In genomic region chr7:119793586-119794250, GRCm38 (mm10) we compare ENCODE assay signal across 8 mouse cellular contexts. TPM values are rescaled to one million over a fixed set of nuclear protein-coding genes. Genes with fewer than 3 reads are reported as not detected.
DNase-seq lines count a peak whose midpoint lies in the region; ATAC-seq and TF ChIP-seq lines count a peak whose summit lies in the region.

TSS of gene Rexo5 (plus strand) at chr7:119794006.
TSS of gene Eri2 (minus strand) at chr7:119794058.

- no peaks in the 10 kb centered on the region for H3K27me3 ChIP-seq in forebrain, embryonic 12.5 days
- no peaks in the 10 kb centered on the region for H3K27me3 ChIP-seq in heart, postnatal 0 days (ENCODE audit: control insufficient read depth, insufficient read depth, low read length)
- no peaks in the 10 kb centered on the region for H3K27me3 ChIP-seq in neural tube, embryonic 14.5 days (ENCODE audit: control insufficient read depth, insufficient read depth, low read length)
- H3K27me3 ChIP-seq in testis, adult 2 months (ENCODE audit: control insufficient read depth, insufficient read depth, low read length): no peaks in the 10 kb centered on the region

- peak; percentile 86 for DNase-seq in ES-CJ7 (ENCODE audit: low read depth, low spot score)
- peak; percentile 84 for DNase-seq in c-Kit-positive CD71-positive TER-119-positive erythroid progenitor cells, embryonic 14.5 days (ENCODE audit: low spot score)
- peak; percentile 89 for DNase-seq in heart, postnatal 0 days (ENCODE audit: low spot score)
- DNase-seq in kidney, postnatal 36 days: peak; percentile 87 to 93
- peak; percentile 87 to 90 for DNase-seq in lung, adult 18-20 months

- no peak for TF ChIP-seq EP300 in heart, postnatal 0 days (IDR thresholded peaks at IDR 0.05; ENCODE audit: low read depth)

- TF ChIP-seq CTCF in heart, postnatal 0 days (IDR thresholded peaks at IDR 0.05; ENCODE audit: low read depth): no peak
- TF ChIP-seq CTCF in testis, adult 2 months (IDR thresholded peaks at IDR 0.05; ENCODE audit: control insufficient read depth, insufficient read depth, insufficient replicate concordance, low read depth, low read length): no peak

- WGBS in forebrain, embryonic 12.5 days: under 1% methylated on average over 53 of the region's 53 CpGs
- under 1% methylated on average over 53 of the region's 53 CpGs for WGBS in heart, postnatal 0 days
- under 1% methylated on average over 53 of the region's 53 CpGs for WGBS in neural tube, embryonic 14.5 days

- TF ChIP-seq POLR2A in testis, adult 2 months (IDR thresholded peaks at IDR 0.05; ENCODE audit: control insufficient read depth, low read depth, low read length): peak; percentile 0; the same call in 1 of the 2 replicates

- peak within 1 kb of the TSS; percentile 81 for H3K4me2 ChIP-seq in forebrain, embryonic 12.5 days
- peak within 1 kb of the TSS; percentile 79 for H3K4me2 ChIP-seq in heart, postnatal 0 days (ENCODE audit: low read depth, low read length)
- peak within 1 kb of the TSS; percentile 82 for H3K4me2 ChIP-seq in neural tube, embryonic 14.5 days (ENCODE audit: low read depth, low read length)

- H3K4me1 ChIP-seq in forebrain, embryonic 12.5 days: peaks cover 14% of the 10 kb centered on the region
- peaks cover 6% of the 10 kb centered on the region; the same call in 1 of the 2 replicates for H3K4me1 ChIP-seq in heart, postnatal 0 days (ENCODE audit: control insufficient read depth, insufficient read depth)
- 0 out of 2 replicates have a peak, but pooled peaks cover 6% of the 10 kb centered on the region for H3K4me1 ChIP-seq in neural tube, embryonic 14.5 days (ENCODE audit: control insufficient read depth, insufficient read depth, low read length)
- 0 out of 2 replicates have a peak, but pooled peaks cover 3% of the 10 kb centered on the region for H3K4me1 ChIP-seq in testis, adult 2 months (ENCODE audit: control insufficient read depth, insufficient read depth, low read length)

- peak; percentile 98 for ATAC-seq in forebrain, embryonic 12.5 days (ENCODE audit: low FRiP score)
- ATAC-seq in heart, postnatal 0 days (ENCODE audit: insufficient read depth, low read depth): peak; percentile 98
- peak; percentile 99 for ATAC-seq in neural tube, embryonic 14.5 days (ENCODE audit: low read depth)

- H3K4me3 ChIP-seq in forebrain, embryonic 12.5 days (replicated peaks): peak within 1 kb of the TSS; percentile 68
- peak within 1 kb of the TSS; percentile 84 for H3K4me3 ChIP-seq in heart, postnatal 0 days (ENCODE audit: low read depth, low read length)
- peak within 1 kb of the TSS; percentile 70 for H3K4me3 ChIP-seq in neural tube, embryonic 14.5 days (ENCODE audit: low read depth, low read length)
- H3K4me3 ChIP-seq in testis, adult 2 months (ENCODE audit: control insufficient read depth, low read depth, low read length): peak within 1 kb of the TSS; percentile 98

- H3K27ac ChIP-seq in forebrain, embryonic 12.5 days: peak within 1 kb of the TSS; percentile 60
- H3K27ac ChIP-seq in heart, postnatal 0 days (ENCODE audit: low read depth): peak within 1 kb of the TSS; percentile 66
- peak within 1 kb of the TSS; percentile 55 for H3K27ac ChIP-seq in neural tube, embryonic 14.5 days (ENCODE audit: low read depth, low read length)
- H3K27ac ChIP-seq in testis, adult 2 months (ENCODE audit: control insufficient read depth, insufficient read depth, low read depth, low read length): peak within 1 kb of the TSS; percentile 98

- no peaks in the 10 kb centered on the region for H3K9me3 ChIP-seq in forebrain, embryonic 12.5 days
- no peaks in the 10 kb centered on the region for H3K9me3 ChIP-seq in heart, postnatal 0 days (replicated peaks; ENCODE audit: control insufficient read depth, low read length)
- H3K9me3 ChIP-seq in neural tube, embryonic 14.5 days (ENCODE audit: control insufficient read depth, low read length): no peaks in the 10 kb centered on the region

- H3K36me3 ChIP-seq in forebrain, embryonic 12.5 days (replicated peaks): peaks cover 11% of the 10 kb centered on the region
- H3K36me3 ChIP-seq in heart, postnatal 0 days (replicated peaks; ENCODE audit: control insufficient read depth, insufficient read depth, low read length): peaks cover 16% of the 10 kb centered on the region
- no peaks in the 10 kb centered on the region for H3K36me3 ChIP-seq in neural tube, embryonic 14.5 days (ENCODE audit: control insufficient read depth, insufficient read depth, low read length)
- H3K36me3 ChIP-seq in testis, adult 2 months (ENCODE audit: control insufficient read depth, insufficient read depth, low read length): peaks cover 2% of the 10 kb centered on the region; the same call in 1 of the 2 replicates

- H3K9ac ChIP-seq in forebrain, embryonic 12.5 days: peak within 1 kb of the TSS; percentile 70
- peak within 1 kb of the TSS; percentile 79 for H3K9ac ChIP-seq in heart, postnatal 0 days (replicated peaks; ENCODE audit: low read depth, low read length)
- H3K9ac ChIP-seq in neural tube, embryonic 14.5 days (replicated peaks; ENCODE audit: low read depth, low read length): peak within 1 kb of the TSS; percentile 62

RNA-seq across cellular contexts. Expression of gene Rexo5, which starts in this region (rescaled TPM):
- polyA plus RNA-seq in forebrain, embryonic 12.5 days (2016; fragmentation: Nextera tagmentation; extraction: Ambion mirVana): 21.9 and 30.7 TPM in 2 replicates
- total RNA-seq in heart, postnatal 0 days (2014; rRNA removed; ENCODE audit: low replicate concordance): 3.5 and 7.4 TPM in 2 replicates
- 4.1 and 4.5 TPM in 2 replicates for polyA plus RNA-seq in heart, postnatal 0 days (2015; fragmentation: Nextera tagmentation; extraction: Ambion mirVana)
- polyA plus RNA-seq in neural tube, embryonic 14.5 days (2014; fragmentation: Nextera tagmentation; extraction: Ambion mirVana): 8.4 and 14.3 TPM in 2 replicates
- polyA plus RNA-seq in testis, adult 2 months (2012; rRNA removed): 51.7 and 58.3 TPM in 2 replicates

RNA-seq across cellular contexts. Expression of gene Eri2, which starts in this region (rescaled TPM):
- 36.5 and 38.7 TPM in 2 replicates for polyA plus RNA-seq in forebrain, embryonic 12.5 days (2016; fragmentation: Nextera tagmentation; extraction: Ambion mirVana)
- 4.1 and 12.1 TPM in 2 replicates for total RNA-seq in heart, postnatal 0 days (2014; rRNA removed; ENCODE audit: low replicate concordance)
- polyA plus RNA-seq in heart, postnatal 0 days (2015; fragmentation: Nextera tagmentation; extraction: Ambion mirVana): 5.6 TPM in 2 replicates
- 18.3 and 21.2 TPM in 2 replicates for polyA plus RNA-seq in neural tube, embryonic 14.5 days (2014; fragmentation: Nextera tagmentation; extraction: Ambion mirVana)
- polyA plus RNA-seq in testis, adult 2 months (2012; rRNA removed): 2.1 and 3.1 TPM in 2 replicates

Comparison
In these comparisons a context has a peak if more than half of its experiments do, and no peak if none do; other contexts are left out.
1. Peak in every context shown above with its lines: DNase-seq, ATAC-seq, H3K4me3 ChIP-seq and H3K27ac ChIP-seq.